18 mouse cellular contexts compared by ENCODE assay signal in the genomic region with DNA sequence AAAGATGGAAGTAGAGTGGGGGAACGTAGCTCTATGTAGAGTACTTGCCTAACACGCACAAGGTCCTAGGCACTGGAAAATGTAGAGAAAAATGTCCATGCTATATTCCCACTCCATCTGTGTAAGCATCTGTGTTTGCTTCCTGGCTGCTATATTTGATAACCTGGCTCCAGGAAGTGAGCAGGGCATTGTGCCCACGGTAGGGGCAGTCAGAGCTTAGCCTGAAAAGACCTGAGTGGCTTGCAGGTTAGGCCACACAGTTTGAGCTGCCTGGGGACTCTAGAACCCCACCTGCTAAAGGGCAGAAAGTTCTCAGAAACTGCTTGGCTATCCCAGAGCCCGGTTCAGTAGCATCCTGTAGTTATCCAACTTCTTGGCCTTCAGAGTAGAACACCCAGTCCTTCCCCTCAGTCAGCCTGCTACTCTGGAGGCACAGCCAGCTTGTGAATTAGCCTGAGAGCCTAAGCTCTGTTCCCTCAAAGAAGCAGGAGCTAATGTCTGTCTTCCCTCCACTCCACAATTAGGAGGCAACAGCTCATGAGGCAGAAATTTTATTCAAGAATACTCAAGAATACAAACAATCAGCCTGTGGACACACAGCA. TPM values are rescaled to one million over a fixed set of nuclear protein-coding genes. Genes with fewer than 3 reads are reported as not detected.
A peak's percentile ranks its signal among the peaks of the same experiment; 100 is the strongest.
DNase-seq lines count a peak whose midpoint lies in the region; ATAC-seq and TF ChIP-seq lines count a peak whose summit lies in the region.
"Had no signal": no experiment of that assay in that cellular context is flagged by ENCODE, and none has a peak within 500 bp of the region (broad histone marks: within the 10 kb centered on the region; RNA-seq: fewer than 3 reads in every experiment).

No protein-coding gene starts in this region.

- H3K36me3 ChIP-seq in forebrain, embryonic 12.5 days (replicated peaks), result peaks cover 24% of the 10 kb centered on the region
- H3K36me3 ChIP-seq in forebrain, postnatal 0 days (ENCODE audit: insufficient read depth), result peaks cover 3% of the 10 kb centered on the region
- peaks cover 30% of the 10 kb centered on the region for H3K36me3 ChIP-seq in heart, embryonic 15.5 days
- H3K36me3 ChIP-seq in intestine, embryonic 15.5 days, result peaks cover 12% of the 10 kb centered on the region

- H3K9me3 ChIP-seq in forebrain, embryonic 12.5 days, result no peaks in the 10 kb centered on the region
- H3K9me3 ChIP-seq in forebrain, postnatal 0 days (ENCODE audit: low read length), result no peaks in the 10 kb centered on the region
- no peaks in the 10 kb centered on the region for H3K9me3 ChIP-seq in heart, embryonic 15.5 days (replicated peaks)
- no peaks in the 10 kb centered on the region for H3K9me3 ChIP-seq in intestine, embryonic 15.5 days
- H3K9me3 ChIP-seq: embryonic facial prominence, embryonic 13.5 days; midbrain, embryonic 12.5 days had no signal

- no peak overlapping the region for H3K4me2 ChIP-seq in forebrain, embryonic 12.5 days
- no peak overlapping the region for H3K4me2 ChIP-seq in forebrain, postnatal 0 days (ENCODE audit: low read depth)
- H3K4me2 ChIP-seq in heart, embryonic 15.5 days, result no peak overlapping the region
- H3K4me2 ChIP-seq in intestine, embryonic 15.5 days (replicated peaks), result no peak overlapping the region
- H3K4me2 ChIP-seq: embryonic facial prominence, embryonic 13.5 days; midbrain, embryonic 12.5 days had no signal

- no peak overlapping the region for H3K4me3 ChIP-seq in forebrain, embryonic 12.5 days (replicated peaks)
- H3K4me3 ChIP-seq in forebrain, postnatal 0 days (ENCODE audit: low read depth, low read length), result no peak overlapping the region
- H3K4me3 ChIP-seq in heart, embryonic 15.5 days, result no peak overlapping the region
- no peak overlapping the region for H3K4me3 ChIP-seq in intestine, embryonic 15.5 days (replicated peaks)
- H3K4me3 ChIP-seq: embryonic facial prominence, embryonic 13.5 days; heart, adult 2 months; left cerebral cortex, adult 2 months; midbrain, embryonic 12.5 days had no signal

- peaks cover 19% of the 10 kb centered on the region for H3K4me1 ChIP-seq in forebrain, embryonic 12.5 days
- H3K4me1 ChIP-seq in forebrain, postnatal 0 days (ENCODE audit: insufficient read depth), result no peaks in the 10 kb centered on the region
- H3K4me1 ChIP-seq in heart, embryonic 15.5 days (replicated peaks), result peaks cover 58% of the 10 kb centered on the region
- peaks cover 12% of the 10 kb centered on the region for H3K4me1 ChIP-seq in intestine, embryonic 15.5 days (replicated peaks)

- DNase-seq in forebrain, postnatal 0 days, result no peak
- no peak for DNase-seq in heart, postnatal 4 days
- DNase-seq in brain, adult 2 months (ENCODE audit: low read depth, low spot score), result peak; percentile 90
- peak; percentile 60 to 66 for DNase-seq in cerebellum, postnatal 10 days
- no peak for DNase-seq in spleen, adult 12 weeks (ENCODE audit: low spot score)
- DNase-seq: heart, adult 2 months; kidney, adult 2 months; lung, postnatal 14 days; thymus, adult 18-20 months had no signal

- 82% methylated on average over 4 of the region's 4 CpGs for WGBS in forebrain, embryonic 12.5 days
- WGBS in forebrain, postnatal 0 days, result 74% methylated on average over 4 of the region's 4 CpGs
- WGBS in heart, embryonic 15.5 days, result 72% methylated on average over 4 of the region's 4 CpGs
- WGBS in intestine, embryonic 15.5 days, result 72% methylated on average over 4 of the region's 4 CpGs

- no peak for ATAC-seq in forebrain, embryonic 12.5 days (ENCODE audit: low FRiP score)
- ATAC-seq in forebrain, postnatal 0 days, result no peak
- ATAC-seq in heart, embryonic 15.5 days (replicated peaks; ENCODE audit: insufficient number of reproducible peaks, insufficient read depth, low FRiP score, low read depth), result no peak
- ATAC-seq in intestine, embryonic 15.5 days, result no peak
- ATAC-seq: activated CD4-positive, CD25-positive, alpha-beta regulatory T cell, adult 4 months; hindbrain, postnatal 0 days had no signal

- peak overlapping the region; percentile 13; the same call in 1 of the 2 replicates for H3K27ac ChIP-seq in forebrain, embryonic 12.5 days
- H3K27ac ChIP-seq in forebrain, postnatal 0 days (ENCODE audit: low read depth, low read length), result no peak overlapping the region
- peak overlapping the region; percentile 85; the same call in 1 of the 2 replicates for H3K27ac ChIP-seq in heart, embryonic 15.5 days
- no peak overlapping the region for H3K27ac ChIP-seq in intestine, embryonic 15.5 days
- H3K27ac ChIP-seq: embryonic facial prominence, embryonic 13.5 days; heart, adult 2 months; hindbrain, postnatal 0 days; left cerebral cortex, adult 2 months had no signal

- no peak overlapping the region for H3K9ac ChIP-seq in forebrain, embryonic 12.5 days
- H3K9ac ChIP-seq in forebrain, postnatal 0 days, result no peak overlapping the region
- no peak overlapping the region for H3K9ac ChIP-seq in heart, embryonic 15.5 days
- H3K9ac ChIP-seq in intestine, embryonic 15.5 days, result no peak overlapping the region
- H3K9ac ChIP-seq: embryonic facial prominence, embryonic 13.5 days; midbrain, embryonic 12.5 days had no signal

- no peak for TF ChIP-seq CTCF in forebrain, postnatal 0 days (IDR thresholded peaks at IDR 0.05; ENCODE audit: low read depth)

- H3K27me3 ChIP-seq in forebrain, embryonic 12.5 days, result no peaks in the 10 kb centered on the region
- H3K27me3 ChIP-seq in forebrain, postnatal 0 days (ENCODE audit: insufficient read depth, low read length), result no peaks in the 10 kb centered on the region
- no peaks in the 10 kb centered on the region for H3K27me3 ChIP-seq in heart, embryonic 15.5 days
- H3K27me3 ChIP-seq in intestine, embryonic 15.5 days (replicated peaks), result no peaks in the 10 kb centered on the region
- H3K27me3 ChIP-seq: embryonic facial prominence, embryonic 13.5 days; midbrain, embryonic 12.5 days had no signal

RNA-seq across cellular contexts. Expression of a gene that starts 1.8 kb away (rescaled TPM):
- 0.78 and 1.5 TPM in 2 replicates for polyA plus RNA-seq in forebrain, embryonic 12.5 days (2016; fragmentation: Nextera tagmentation; extraction: Ambion mirVana)
- total RNA-seq in forebrain, postnatal 0 days (2014; rRNA removed), result 6.2 and 8.8 TPM in 2 replicates
- polyA plus RNA-seq in forebrain, postnatal 0 days (2015; fragmentation: Nextera tagmentation; extraction: Ambion mirVana), result 4.7 and 7.6 TPM in 2 replicates
- polyA plus RNA-seq in heart, embryonic 15.5 days (2015; fragmentation: Nextera tagmentation; extraction: Ambion mirVana), result 282 and 297 TPM in 2 replicates
- total RNA-seq in heart, postnatal 4 days (2021), result 100 to 1,000 TPM; 455 to 466 TPM
- 6.1 and 6.3 TPM in 2 replicates for polyA plus RNA-seq in intestine, embryonic 15.5 days (2015; fragmentation: Nextera tagmentation; extraction: Ambion mirVana)

RNA-seq across cellular contexts. Expression of a gene that starts 16.7 kb away (rescaled TPM):
- 13.1 and 15.1 TPM in 2 replicates for polyA plus RNA-seq in forebrain, embryonic 12.5 days (2016; fragmentation: Nextera tagmentation; extraction: Ambion mirVana)
- 125 and 170 TPM in 2 replicates for total RNA-seq in forebrain, postnatal 0 days (2014; rRNA removed)
- polyA plus RNA-seq in forebrain, postnatal 0 days (2015; fragmentation: Nextera tagmentation; extraction: Ambion mirVana), result 130 and 150 TPM in 2 replicates
- polyA plus RNA-seq in heart, embryonic 15.5 days (2015; fragmentation: Nextera tagmentation; extraction: Ambion mirVana), result 54.8 TPM in 2 replicates
- 10 to 100 TPM; 42.6 to 45.1 TPM for total RNA-seq in heart, postnatal 4 days (2021)
- 36.9 and 48.6 TPM in 2 replicates for polyA plus RNA-seq in intestine, embryonic 15.5 days (2015; fragmentation: Nextera tagmentation; extraction: Ambion mirVana)

RNA-seq across cellular contexts. Expression of a gene that starts 18.9 kb away (rescaled TPM):
- 204 and 221 TPM in 2 replicates for polyA plus RNA-seq in forebrain, embryonic 12.5 days (2016; fragmentation: Nextera tagmentation; extraction: Ambion mirVana)
- 70.0 and 113 TPM in 2 replicates for total RNA-seq in forebrain, postnatal 0 days (2014; rRNA removed)
- polyA plus RNA-seq in forebrain, postnatal 0 days (2015; fragmentation: Nextera tagmentation; extraction: Ambion mirVana), result 89.7 and 102 TPM in 2 replicates
- 79.0 and 98.4 TPM in 2 replicates for polyA plus RNA-seq in heart, embryonic 15.5 days (2015; fragmentation: Nextera tagmentation; extraction: Ambion mirVana)
- total RNA-seq in heart, postnatal 4 days (2021), result 100 to 1,000 TPM; 181 to 188 TPM
- 118 and 129 TPM in 2 replicates for polyA plus RNA-seq in intestine, embryonic 15.5 days (2015; fragmentation: Nextera tagmentation; extraction: Ambion mirVana)

RNA-seq across cellular contexts. Expression of a gene that starts 36.1 kb away (rescaled TPM):
- 17.1 and 17.6 TPM in 2 replicates for polyA plus RNA-seq in forebrain, embryonic 12.5 days (2016; fragmentation: Nextera tagmentation; extraction: Ambion mirVana)
- 213 and 256 TPM in 2 replicates for total RNA-seq in forebrain, postnatal 0 days (2014; rRNA removed)
- polyA plus RNA-seq in forebrain, postnatal 0 days (2015; fragmentation: Nextera tagmentation; extraction: Ambion mirVana), result 45.1 and 49.4 TPM in 2 replicates
- polyA plus RNA-seq in heart, embryonic 15.5 days (2015; fragmentation: Nextera tagmentation; extraction: Ambion mirVana), result 0.47 and 0.60 TPM in 2 replicates
- total RNA-seq in heart, postnatal 4 days (2021), result 1 to 10 TPM; 3.5 to 3.7 TPM
- polyA plus RNA-seq in intestine, embryonic 15.5 days (2015; fragmentation: Nextera tagmentation; extraction: Ambion mirVana), result 1.1 and 2.0 TPM in 2 replicates
- total RNA-seq: common myeloid progenitor, adult 5-6 weeks had no signal

RNA-seq across cellular contexts. Expression of a gene that starts 41.5 kb away (rescaled TPM):
- polyA plus RNA-seq in forebrain, embryonic 12.5 days (2016; fragmentation: Nextera tagmentation; extraction: Ambion mirVana), result 14.4 and 15.1 TPM in 2 replicates
- total RNA-seq in forebrain, postnatal 0 days (2014; rRNA removed), result 43.0 and 55.8 TPM in 2 replicates
- 6.7 and 9.7 TPM in 2 replicates for polyA plus RNA-seq in forebrain, postnatal 0 days (2015; fragmentation: Nextera tagmentation; extraction: Ambion mirVana)
- polyA plus RNA-seq in heart, embryonic 15.5 days (2015; fragmentation: Nextera tagmentation; extraction: Ambion mirVana), result 12.6 and 17.9 TPM in 2 replicates
- total RNA-seq in heart, postnatal 4 days (2021), result 10 to 100 TPM; 37.5 to 42.8 TPM
- polyA plus RNA-seq in intestine, embryonic 15.5 days (2015; fragmentation: Nextera tagmentation; extraction: Ambion mirVana), result 8.8 and 11.0 TPM in 2 replicates

Comparison
In these comparisons a context has a peak if more than half of its experiments do, and no peak if none do; other contexts are left out.
1. H3K27ac ChIP-seq: peak in forebrain, embryonic 12.5 days (single experiment) and heart, embryonic 15.5 days (single experiment); none in forebrain, postnatal 0 days (single experiment) and intestine, embryonic 15.5 days (single experiment).
2. DNase-seq: peak in brain, adult 2 months (single experiment) and cerebellum, postnatal 10 days (2 of 2); none in forebrain, postnatal 0 days (single experiment), heart, postnatal 4 days (single experiment) and spleen, adult 12 weeks (single experiment).
3. RNA of a gene that starts 1.8 kb away (polyA plus RNA-seq): 282 to 297 TPM in heart, embryonic 15.5 days; 4.7 to 7.6 TPM in forebrain, postnatal 0 days, 6.1 to 6.3 TPM in intestine, embryonic 15.5 days and 0.78 to 1.5 TPM in forebrain, embryonic 12.5 days; every median in the first group is over 10 times any median in the second.